ENCODE assay signal across 8 mouse cellular contexts in genomic region chr13:23312909-23313669, GRCm38 (mm10). TPM values are rescaled to one million over a fixed set of nuclear protein-coding genes. Genes with fewer than 3 reads are reported as not detected.
DNase-seq lines count a peak whose midpoint lies in the region; ATAC-seq and TF ChIP-seq lines count a peak whose summit lies in the region.

No protein-coding gene starts in this region.

- peaks cover 0 to 4% of the 10 kb centered on the region in 2 experiments; a peak in 2 of 4 replicates for H3K4me1 ChIP-seq in ES-E14 (ENCODE audit: control insufficient read depth in 2 of 2, insufficient read depth in 2 of 2, low read length in 2 of 2, poor library complexity in 1 of 2)
- H3K4me1 ChIP-seq in liver, postnatal 0 days (ENCODE audit: insufficient read depth), result peaks cover 7% of the 10 kb centered on the region

- H3K4me2 ChIP-seq in liver, postnatal 0 days (ENCODE audit: low read depth, low read length), result peak overlapping the region; percentile 64

- WGBS in liver, postnatal 0 days (ENCODE audit: insufficient replicate concordance), result 2% methylated on average over 42 of the region's 42 CpGs

- no peaks in the 10 kb centered on the region for H3K9me3 ChIP-seq in ES-E14 (ENCODE audit: control insufficient read depth, insufficient read depth, low read depth, low read length)
- H3K9me3 ChIP-seq in liver, postnatal 0 days (ENCODE audit: low read length), result no peaks in the 10 kb centered on the region

- TF ChIP-seq EP300 in liver, postnatal 0 days (IDR thresholded peaks at IDR 0.05; ENCODE audit: low read depth), result no peak

- H3K27ac ChIP-seq in ES-E14 (ENCODE audit: insufficient read depth, low read depth, low read length, poor library complexity, severe bottlenecking), result no peak overlapping the region
- H3K27ac ChIP-seq in liver, postnatal 0 days (ENCODE audit: low read depth), result no peak overlapping the region

- ATAC-seq in liver, postnatal 0 days, result no peak

- H3K27me3 ChIP-seq in liver, postnatal 0 days (ENCODE audit: insufficient read depth, low read length), result peaks cover 50% of the 10 kb centered on the region

- in situ Hi-C loops in ES-E14 (cut with MboI; ENCODE audit: low sequenced_read_pairs in 2 of 2, unreplicated experiment in 2 of 2), result loop anchor here (25.0 kb wide), 2 partner anchors 199 to 1401 kb away; no protein-coding TSS in a partner anchor

- no peak overlapping the region for H3K9ac ChIP-seq in ES-E14 (ENCODE audit: insufficient read depth, low read depth, low read length, poor library complexity, severe bottlenecking)
- no peak overlapping the region for H3K9ac ChIP-seq in liver, postnatal 0 days (replicated peaks)

- peak overlapping the region; percentile 25 to 35; a peak in 2 of 4 replicates for H3K4me3 ChIP-seq in ES-E14 (ENCODE audit: insufficient read depth in 1 of 2, low read depth in 1 of 2, low read length in 2 of 2, poor library complexity in 1 of 2, severe bottlenecking in 1 of 2)
- H3K4me3 ChIP-seq in liver, postnatal 0 days (ENCODE audit: low read depth, low read length), result peak overlapping the region; percentile 33

- DNase-seq in heart, adult 11 months, result peak; percentile 43
- no peak for DNase-seq in heart, adult 9 months (ENCODE audit: low spot score in 2 of 2)
- DNase-seq in ES-E14 (ENCODE audit: low read depth, low spot score), result no peak
- peak; percentile 49 for DNase-seq in forelimb bud, embryonic 11.5 days (ENCODE audit: low read depth, low spot score)
- DNase-seq in liver, postnatal 0 days, result no peak
- no peak for DNase-seq in natural killer cell, adult 2 months (ENCODE audit: low spot score in 2 of 2)
- DNase-seq in thymus, postnatal 36 days, result no peak
- DNase-seq in left cerebral cortex, adult 11 months (ENCODE audit: low spot score), result no peak

- H3K36me3 ChIP-seq in ES-E14 (ENCODE audit: control insufficient read depth, insufficient read depth, low read length, poor library complexity, severe bottlenecking), result no peaks in the 10 kb centered on the region
- no peaks in the 10 kb centered on the region for H3K36me3 ChIP-seq in liver, postnatal 0 days (replicated peaks; ENCODE audit: insufficient read depth, low read length)

- no peak for TF ChIP-seq CTCF in liver, postnatal 0 days (IDR thresholded peaks at IDR 0.05; ENCODE audit: low read depth)

TF ChIP-seq in ES-E14, 5 proteins besides CTCF, POLR2A, EP300 and RAD21:
- TF ChIP-seq ZC3H11A (IDR thresholded peaks at IDR 0.05; ENCODE audit: borderline replicate concordance, low read depth, low read length) (no peak), ZNF384 (IDR thresholded peaks at IDR 0.05; ENCODE audit: low read depth, low read length) (no peak), MAFK (IDR thresholded peaks at IDR 0.05; ENCODE audit: insufficient read depth, low read depth, low read length) (no peak), CHD2 (IDR thresholded peaks at IDR 0.05; ENCODE audit: low read depth, low read length) (no peak), HCFC1 (IDR thresholded peaks at IDR 0.05; ENCODE audit: borderline replicate concordance, insufficient read depth, low read length) (no peak)

RNA-seq across cellular contexts. Expression of gene Zfp322a, which starts 55.9 kb away (rescaled TPM):
- 15.8 and 15.9 TPM in 2 replicates for total RNA-seq in ES-E14 (2012; rRNA removed)
- 7.4 and 9.5 TPM in 2 replicates for polyA plus RNA-seq in liver, postnatal 0 days (2015; fragmentation: Nextera tagmentation; extraction: Ambion mirVana)

Comparison
In these comparisons a context has a peak if more than half of its experiments do, and no peak if none do; other contexts are left out.
1. DNase-seq: peak in heart, adult 11 months (single experiment) and forelimb bud, embryonic 11.5 days (single experiment); none in heart, adult 9 months (0 of 2), ES-E14 (single experiment), liver, postnatal 0 days (single experiment), natural killer cell, adult 2 months (0 of 2), thymus, postnatal 36 days (0 of 2) and left cerebral cortex, adult 11 months (single experiment).